Mouse (Mus musculus) ES-E14 (cell line): ENCODE results near the gene Hinfp.

Experiments used
- HCFC1 ChIP-seq: IDR thresholded peaks from 2 replicates; pipeline ENCODE4 v1.6.1; 2012; ENCODE audit warnings: low read length, inconsistent platforms, borderline replicate concordance; ENCODE audit not compliant: insufficient read depth
- MAFK ChIP-seq: IDR thresholded peaks from 2 replicates; pipeline ENCODE4 v1.6.1; 2014; ENCODE audit warnings: mild to moderate bottlenecking, low read depth, low read length, inconsistent platforms; ENCODE audit not compliant: insufficient read depth
- ZNF384 ChIP-seq: IDR thresholded peaks from 2 replicates; pipeline ENCODE4 v1.6.1; 2012; ENCODE audit warnings: low read depth, low read length, inconsistent platforms

- TF ChIP-seq HCFC1, result no peak
- TF ChIP-seq ZNF384, result no peak
- TF ChIP-seq MAFK, result no peak
Observed at GRCm38 (mm10) chr9:44352337-44352736, 46.9 kb upstream of the Hinfp start.
